Mouse (Mus musculus) brown adipose tissue, adult 24 weeks (tissue): ENCODE measurements around the gene Hist1h4m. TPM values are rescaled to one million over a fixed set of nuclear protein-coding genes. Genes with fewer than 3 reads are reported as not detected.
"Not testable (repeated sequence)": the region's sequence is repeated elsewhere in the genome, so short reads cannot be mapped to it uniquely, and the experiment has no call there.

Experiments used
- H3K27ac ChIP-seq: fragments of 200-500 bp; replicated peaks from 2 replicates; pipeline ENCODE4 v1.5.1; 2012; ENCODE audit warnings: low read depth, mild to moderate bottlenecking, low read length
- H3K4me1 ChIP-seq: fragments of 200-500 bp; 2 replicates; pipeline ENCODE4 v1.6.1; 2012; ENCODE audit warnings: low read length, mixed read lengths; ENCODE audit not compliant: control insufficient read depth, insufficient read depth, insufficient read length
- H3K4me3 ChIP-seq: fragments of 200-500 bp; 2 replicates; pipeline ENCODE4 v1.5.1; 2012; ENCODE audit warnings: low read depth, mild to moderate bottlenecking, low read length, moderate library complexity; ENCODE audit not compliant: insufficient read depth
- polyA plus RNA-seq: library from polyadenylated mRNA; stranded (reverse); fragments of >200 nt; gene quantifications from 2 replicates; pipeline ENCODE4 v1.2.4, GENCODE M21; 2012; ENCODE audit not compliant: missing spikeins, insufficient read depth, insufficient read length

The Hist1h4m gene
- polyA plus RNA-seq, 1 experiment: 2.8 TPM

GRCm38 (mm10) chr13:21789925-21790324 is 21.6 kb upstream of the Hist1h4m start:
- H3K4me1 ChIP-seq: no peaks in the 10 kb centered on the region
- no peak overlapping the region for H3K27ac ChIP-seq
- H3K4me3 ChIP-seq: no peak overlapping the region

DNA sequence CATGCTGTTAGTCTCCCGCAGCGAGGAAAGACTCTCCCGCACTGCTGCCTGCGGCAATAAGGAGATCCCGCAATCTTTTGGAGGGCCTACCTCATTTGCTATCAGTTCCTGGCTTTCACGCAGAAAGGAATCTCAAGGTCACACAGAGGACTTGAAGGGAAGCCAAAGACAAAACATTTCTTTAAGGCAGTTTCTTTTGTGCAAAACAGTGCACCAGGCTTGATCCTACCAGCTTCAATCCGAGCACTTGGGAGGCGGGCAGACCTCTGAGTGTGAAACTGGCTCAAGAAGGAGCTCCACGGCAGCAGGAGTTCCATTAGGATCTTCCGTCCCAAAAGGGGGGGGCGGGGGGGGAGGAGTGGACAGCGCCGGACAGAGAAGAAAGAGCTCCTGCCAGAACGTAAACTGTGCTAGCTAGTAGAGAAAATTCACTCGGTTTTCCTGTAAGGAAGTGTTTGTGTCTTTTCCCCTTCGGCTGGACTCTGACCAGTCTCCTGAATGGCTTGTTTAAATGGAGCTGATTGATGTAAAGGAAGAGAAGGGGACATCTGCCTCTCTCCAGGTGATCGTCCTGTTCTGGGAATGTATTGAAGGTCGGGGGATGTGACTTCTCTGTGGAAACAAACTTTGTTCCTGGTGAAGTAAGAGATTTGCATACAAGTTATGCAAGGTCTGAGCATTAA is 20.8 kb upstream of the Hist1h4m start:
- no peaks in the 10 kb centered on the region for H3K4me1 ChIP-seq
- no peak overlapping the region for H3K27ac ChIP-seq
- H3K4me3 ChIP-seq: peak overlapping the region; percentile 23

DNA sequence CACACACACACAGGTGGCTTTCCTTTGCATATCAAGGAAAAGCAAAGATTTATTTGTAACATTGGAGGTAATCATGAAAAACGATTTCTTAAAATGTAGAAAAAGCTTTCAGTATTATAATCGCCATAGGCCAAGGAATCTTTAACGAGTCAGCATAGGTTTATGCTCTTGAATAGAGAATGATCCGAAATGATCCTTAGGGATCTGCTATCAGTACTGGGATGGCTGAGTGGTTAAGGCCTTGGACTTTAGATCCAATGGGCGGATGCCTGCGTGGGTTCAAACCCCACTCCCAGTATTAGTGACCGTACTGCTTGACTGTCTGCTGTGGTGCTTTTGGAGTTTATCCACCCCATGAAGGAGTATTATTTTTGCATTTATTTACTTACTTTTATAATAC is 16.0 kb upstream of the Hist1h4m start:
- H3K4me1 ChIP-seq: no peaks in the 10 kb centered on the region
- no peak overlapping the region for H3K27ac ChIP-seq
- no peak overlapping the region for H3K4me3 ChIP-seq

GRCm38 (mm10) chr13:21797163-21797562 is 14.4 kb upstream of the Hist1h4m start:
- not testable (repeated sequence) for H3K27ac ChIP-seq, H3K4me3 ChIP-seq

GRCm38 (mm10) chr13:21803058-21803457 is 8.5 kb upstream of the Hist1h4m start:
- H3K4me3 ChIP-seq, H3K27ac ChIP-seq, H3K4me1 ChIP-seq: not testable (repeated sequence)

More at GRCm38 (mm10) chr13:21797163-21797562, 14.4 kb upstream of the Hist1h4m start:
- H3K4me1 ChIP-seq: not testable (repeated sequence)

DNA sequence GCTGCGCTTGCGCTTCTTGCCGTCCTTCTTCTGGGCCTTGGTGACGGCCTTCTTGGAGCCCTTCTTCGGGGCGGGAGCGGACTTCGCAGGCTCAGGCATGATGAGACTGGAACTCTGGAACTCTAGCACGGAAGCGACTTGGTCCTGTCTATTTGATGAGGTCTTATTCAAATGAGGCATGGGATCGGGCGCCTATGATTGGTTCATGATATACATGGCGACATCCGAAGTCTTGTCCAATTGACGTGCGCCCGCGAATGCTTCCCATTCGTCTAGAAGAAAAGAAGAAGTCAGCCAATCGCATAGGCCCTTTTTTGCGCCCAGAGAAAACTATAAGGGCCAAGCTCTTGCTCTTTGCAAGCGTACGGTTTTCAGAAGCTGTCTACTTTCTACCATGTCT is 1.5 kb upstream of the Hist1h4m start, which contains the start of the genes Hist1h2bq and Hist1h2ao:
Hist1h2bq (minus strand) TSS at position 125 of the 400 bp plus-strand sequence.
Hist1h2ao (plus strand) TSS at position 393 of the 400 bp plus-strand sequence.
- H3K27ac ChIP-seq, H3K4me3 ChIP-seq, H3K4me1 ChIP-seq: not testable (repeated sequence)

GRCm38 (mm10) chr13:21811074-21811473 is 472 bp upstream of the Hist1h4m start:
- H3K4me3 ChIP-seq, H3K27ac ChIP-seq, H3K4me1 ChIP-seq: not testable (repeated sequence)

DNA sequence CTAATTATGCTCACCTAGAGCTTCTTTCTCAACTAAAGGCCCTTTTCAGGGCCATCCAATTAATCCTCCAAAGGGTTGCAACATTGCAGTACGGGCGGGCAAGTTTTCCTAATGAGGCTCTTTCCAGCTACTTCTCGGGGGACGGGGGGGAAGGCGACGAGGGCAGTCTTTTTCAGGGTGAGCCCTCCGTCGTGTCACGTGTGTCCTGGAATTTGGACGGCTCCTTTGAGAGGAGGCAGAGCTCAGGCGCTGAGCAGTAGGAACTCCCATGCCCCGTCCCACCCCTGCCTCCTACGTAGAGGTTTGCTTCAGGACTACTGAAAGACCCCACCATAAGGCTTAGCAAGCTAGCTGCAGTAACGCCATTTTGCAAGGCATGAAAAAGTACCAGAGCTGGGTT is 546 bp downstream of the Hist1h4m start:
- not testable (repeated sequence) for H3K4me1 ChIP-seq, H3K27ac ChIP-seq
- peak overlapping the region; percentile 10; the same call in 1 of the 2 replicates for H3K4me3 ChIP-seq

DNA sequence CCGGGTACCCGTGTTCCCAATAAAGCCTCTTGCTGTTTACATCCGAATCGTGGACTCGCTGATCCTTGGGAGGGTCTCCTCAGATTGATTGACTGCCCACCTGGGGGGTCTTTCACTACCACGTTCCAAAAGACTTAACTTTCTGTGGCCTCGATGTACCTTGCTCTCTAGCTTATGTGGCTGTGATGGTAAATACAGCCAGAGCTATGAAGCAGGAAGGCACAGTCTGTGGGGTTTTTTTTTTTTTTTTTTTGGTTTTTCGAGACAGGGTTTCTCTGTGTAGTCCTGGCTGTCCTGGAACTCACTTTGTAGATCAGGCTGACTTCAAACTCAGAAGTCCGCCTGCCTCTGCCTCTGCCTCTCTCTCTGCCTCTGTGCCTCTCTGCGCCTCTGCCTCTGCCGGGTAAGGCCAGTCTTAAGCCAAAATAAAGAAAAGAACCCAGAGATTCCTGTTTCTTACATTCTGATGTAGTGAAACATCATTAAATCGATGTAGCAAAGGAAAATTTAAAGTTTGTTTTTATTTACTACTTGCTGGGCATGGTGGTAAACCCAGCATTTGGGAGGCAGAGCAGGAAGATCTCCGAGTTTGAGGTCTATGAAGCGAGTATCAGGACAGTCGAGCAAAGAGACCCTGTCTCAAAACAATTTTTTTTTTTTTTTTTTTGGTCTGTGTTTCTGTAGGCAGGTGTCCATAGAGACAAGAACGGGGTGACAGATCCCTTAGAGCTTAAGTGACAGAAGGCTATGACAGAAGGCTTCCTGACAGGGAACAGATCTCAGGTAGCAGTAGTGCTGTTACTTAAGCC is 8.7 kb downstream of the Hist1h4m start:
- not testable (repeated sequence) for H3K4me1 ChIP-seq, H3K27ac ChIP-seq, H3K4me3 ChIP-seq

DNA sequence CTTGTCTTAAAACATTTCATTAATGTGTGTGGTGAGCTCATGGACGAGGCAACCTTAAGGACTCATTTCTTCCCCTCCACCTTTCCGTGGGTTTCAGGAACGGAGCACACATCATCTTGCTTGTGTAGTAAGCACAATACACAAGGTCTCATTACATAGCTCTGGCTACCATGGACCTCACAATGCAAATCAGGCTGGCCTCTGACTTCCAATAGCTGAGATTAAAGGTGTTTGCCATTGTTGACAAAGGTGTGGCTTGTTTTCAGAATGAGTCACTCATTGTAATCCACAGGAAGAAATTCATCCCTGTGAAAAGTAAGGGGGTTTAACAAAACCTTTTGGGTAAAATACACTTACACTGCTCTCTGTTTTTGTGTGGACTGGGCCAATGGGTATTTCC is 17.0 kb downstream of the Hist1h4m start:
- no peak overlapping the region for H3K27ac ChIP-seq
- H3K4me3 ChIP-seq: no peak overlapping the region
- H3K4me1 ChIP-seq: no peaks in the 10 kb centered on the region

GRCm38 (mm10) chr13:21830344-21830743 is 18.8 kb downstream of the Hist1h4m start:
- Histone ChIP-seq H3K27ac (no peak overlapping the region), H3K4me1 (no peaks in the 10 kb centered on the region), H3K4me3 (no peak overlapping the region)

GRCm38 (mm10) chr13:21831418-21832394 is 20.2 kb downstream of the Hist1h4m start, which contains the start of gene Hist1h4n:
Gene Hist1h4n (minus strand): TSS chr13:21832196.
- peak within 1 kb of the TSS; percentile 42 for H3K4me3 ChIP-seq
- H3K4me1 ChIP-seq, H3K27ac ChIP-seq: not testable (repeated sequence)

DNA sequence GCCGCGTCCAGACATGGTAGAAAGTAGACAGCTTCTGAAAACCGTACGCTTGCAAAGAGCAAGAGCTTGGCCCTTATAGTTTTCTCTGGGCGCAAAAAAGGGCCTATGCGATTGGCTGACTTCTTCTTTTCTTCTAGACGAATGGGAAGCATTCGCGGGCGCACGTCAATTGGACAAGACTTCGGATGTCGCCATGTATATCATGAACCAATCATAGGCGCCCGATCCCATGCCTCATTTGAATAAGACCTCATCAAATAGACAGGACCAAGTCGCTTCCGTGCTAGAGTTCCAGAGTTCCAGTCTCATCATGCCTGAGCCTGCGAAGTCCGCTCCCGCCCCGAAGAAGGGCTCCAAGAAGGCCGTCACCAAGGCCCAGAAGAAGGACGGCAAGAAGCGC is 21.9 kb downstream of the Hist1h4m start, which contains the start of the genes Hist1h2ap and Hist1h2br:
Hist1h2ap (minus strand) TSS at position 47 of the 400 bp plus-strand sequence.
Hist1h2br (plus strand) TSS at position 283 of the 400 bp plus-strand sequence.
- H3K4me3 ChIP-seq, H3K4me1 ChIP-seq, H3K27ac ChIP-seq: not testable (repeated sequence)

GRCm38 (mm10) chr13:21840508-21840907 is 29.0 kb downstream of the Hist1h4m start:
- H3K4me3 ChIP-seq, H3K4me1 ChIP-seq, H3K27ac ChIP-seq: not testable (repeated sequence)
